Mouse (Mus musculus): ENCODE data around the gene Dgkz.

Dgkz gene

GRCm38 (mm10) chr2:91975581-91976541, at the start of gene Dgkz:
TSS of gene Dgkz (minus strand) at chr2:91975864.
- WGBS, result 2% methylated on average over 79 of the region's 79 CpGs

DNA sequence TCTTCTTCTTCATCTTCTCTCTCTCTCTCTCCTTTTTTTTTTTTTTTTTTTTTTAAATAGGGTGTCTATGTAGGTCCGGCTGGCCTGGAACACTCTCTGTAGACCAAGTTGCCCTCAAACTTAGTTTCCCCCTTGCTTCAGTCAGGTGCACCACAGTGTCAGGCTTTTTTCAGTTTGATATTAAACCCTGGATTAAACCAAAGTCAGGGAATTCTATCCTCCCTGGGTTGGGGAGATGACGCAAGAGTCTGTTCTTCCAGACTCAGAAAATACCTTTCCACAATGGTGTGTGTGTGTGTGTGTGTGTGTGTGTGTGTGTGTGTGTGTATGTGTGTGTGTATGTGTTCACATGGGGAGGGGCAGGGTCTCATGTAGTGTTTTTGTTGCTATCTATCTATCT, 49.5 kb upstream of the Dgkz start:
- 99% methylated on average over 2 of the region's 2 CpGs for WGBS

GRCm38 (mm10) chr2:92024274-92024672, 48.6 kb upstream of the Dgkz start, which contains the start of gene Creb3l1:
TSS of gene Creb3l1 (minus strand) at chr2:92024502.
- under 1% methylated on average over 27 of the region's 27 CpGs for WGBS

DNA sequence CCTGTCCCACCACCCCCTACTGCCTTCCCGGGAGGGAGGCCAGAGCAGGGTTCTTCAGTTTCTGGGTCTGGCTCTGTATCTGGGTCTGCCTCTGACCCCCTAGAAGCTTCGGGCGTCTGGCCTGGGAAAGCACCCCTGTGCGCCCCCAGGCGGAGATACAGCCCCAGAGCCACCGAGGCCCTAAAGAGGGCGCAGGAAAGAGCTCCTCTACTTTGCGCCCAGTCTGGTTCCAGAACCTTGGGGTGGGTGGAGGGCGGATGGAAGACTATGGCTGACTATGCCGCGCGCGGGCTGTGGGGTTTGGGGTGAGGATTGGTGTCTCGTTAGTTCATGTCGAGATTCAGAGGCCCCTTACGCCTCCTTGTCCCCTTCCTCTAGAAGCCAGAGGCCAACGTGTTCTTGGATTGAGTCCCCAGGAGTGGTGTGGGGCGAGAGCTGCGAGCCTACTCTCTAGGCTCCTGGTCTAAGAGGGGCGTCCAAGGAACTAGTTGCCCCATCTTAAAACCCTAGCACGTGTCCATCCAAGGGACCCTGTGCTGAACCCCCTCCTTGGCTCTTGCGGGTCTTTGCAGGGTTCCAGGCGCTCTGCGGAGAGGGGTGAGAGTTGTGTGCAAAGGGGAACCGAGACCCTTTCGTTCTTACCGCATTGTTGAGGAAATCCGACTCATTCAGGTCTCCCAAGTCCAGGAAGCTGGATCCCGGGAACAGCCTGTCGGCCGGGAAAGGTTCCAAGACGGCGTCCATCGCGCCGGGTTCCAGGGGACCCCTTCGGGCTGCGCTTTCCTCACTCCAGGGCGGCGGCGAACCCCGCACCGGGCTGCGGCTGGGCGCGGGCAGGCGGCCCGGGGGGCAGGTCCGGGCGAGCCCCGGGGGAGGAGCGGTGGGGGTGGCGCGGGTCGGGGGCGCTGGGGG, 48.0 kb upstream of the Dgkz start:
- WGBS, result 7% methylated on average over 53 of the region's 56 CpGs

DNA sequence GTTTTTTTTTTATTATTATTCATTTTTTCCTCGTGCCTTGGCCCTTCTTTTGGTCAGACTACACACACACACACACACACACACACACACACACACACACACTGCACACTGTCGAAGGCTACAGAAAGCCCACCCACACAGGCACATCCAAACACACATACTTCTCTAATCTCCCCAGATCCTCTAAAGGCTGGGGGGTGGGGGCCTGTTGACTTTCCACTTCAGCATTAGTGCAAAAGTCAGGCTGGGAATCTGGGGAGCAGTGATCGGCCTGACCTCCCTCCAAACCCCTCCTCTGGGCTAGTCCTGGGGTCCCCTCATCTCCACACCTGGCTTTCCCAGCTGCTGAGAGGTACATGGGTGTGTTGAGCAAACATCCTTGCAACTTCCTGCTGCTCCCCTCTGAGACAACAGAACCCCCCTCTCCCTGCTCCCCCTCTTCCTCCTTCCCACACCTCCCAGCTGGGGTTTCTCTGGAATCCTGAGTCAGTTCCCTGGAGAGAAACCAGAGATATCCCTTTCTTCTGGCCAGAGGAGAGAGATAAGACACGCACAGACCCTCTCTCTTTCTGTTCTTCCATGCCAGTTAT, 45.1 kb upstream of the Dgkz start:
- WGBS, result 55% methylated on average over 4 of the region's 4 CpGs

- 79% methylated on average over 1 of the region's 1 CpGs for WGBS
These were observed 41.8 kb upstream of the Dgkz start for GRCm38 (mm10) chr2:92017440-92017839.

DNA sequence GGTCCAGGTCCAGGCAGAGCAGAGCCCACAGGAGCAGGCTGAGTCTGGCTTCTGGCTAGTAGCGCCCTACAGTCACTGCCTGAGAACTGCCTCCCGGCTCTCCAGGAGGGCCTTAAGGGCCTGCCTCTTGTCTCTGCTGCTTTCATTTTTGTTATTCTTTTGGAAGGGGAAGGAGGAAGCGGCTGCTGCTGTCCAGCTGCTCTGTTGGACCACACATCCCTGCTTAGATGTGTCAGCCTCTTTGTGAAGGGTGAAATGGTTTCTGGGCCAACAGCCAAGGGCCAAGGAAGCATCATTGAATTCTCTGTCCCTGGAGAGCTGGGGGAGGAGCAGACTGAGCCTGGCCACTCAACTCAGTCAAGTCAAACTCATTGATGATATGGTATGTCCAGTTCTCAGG, 41.3 kb upstream of the Dgkz start:
- 65% methylated on average over 3 of the region's 3 CpGs for WGBS

- WGBS, result 98% methylated on average over 5 of the region's 5 CpGs
These were observed 39.2 kb upstream of the Dgkz start for GRCm38 (mm10) chr2:92014891-92015290.

DNA sequence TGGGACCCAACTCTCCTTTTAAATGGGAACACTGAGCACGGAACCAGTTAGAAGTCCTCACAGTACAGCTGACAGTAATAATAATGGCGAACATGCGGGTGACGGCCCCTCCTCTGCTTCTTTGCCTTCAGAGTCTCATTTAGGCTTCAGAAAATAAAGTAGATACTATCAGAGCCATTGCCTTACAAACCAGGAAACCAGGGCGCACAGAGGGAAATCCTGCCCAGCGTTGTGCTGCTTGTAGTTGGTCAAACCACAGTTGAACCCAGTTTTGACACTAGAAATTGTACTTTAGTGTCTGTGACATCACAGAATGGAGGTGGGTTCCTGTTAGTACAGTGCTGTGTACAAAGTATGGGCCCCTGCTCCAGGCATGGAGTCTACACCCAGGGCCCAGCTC, 38.6 kb upstream of the Dgkz start:
- 79% methylated on average over 6 of the region's 6 CpGs for WGBS

- WGBS, result 72% methylated on average over 8 of the region's 8 CpGs
These were observed 37.2 kb upstream of the Dgkz start for GRCm38 (mm10) chr2:92012768-92013445.

DNA sequence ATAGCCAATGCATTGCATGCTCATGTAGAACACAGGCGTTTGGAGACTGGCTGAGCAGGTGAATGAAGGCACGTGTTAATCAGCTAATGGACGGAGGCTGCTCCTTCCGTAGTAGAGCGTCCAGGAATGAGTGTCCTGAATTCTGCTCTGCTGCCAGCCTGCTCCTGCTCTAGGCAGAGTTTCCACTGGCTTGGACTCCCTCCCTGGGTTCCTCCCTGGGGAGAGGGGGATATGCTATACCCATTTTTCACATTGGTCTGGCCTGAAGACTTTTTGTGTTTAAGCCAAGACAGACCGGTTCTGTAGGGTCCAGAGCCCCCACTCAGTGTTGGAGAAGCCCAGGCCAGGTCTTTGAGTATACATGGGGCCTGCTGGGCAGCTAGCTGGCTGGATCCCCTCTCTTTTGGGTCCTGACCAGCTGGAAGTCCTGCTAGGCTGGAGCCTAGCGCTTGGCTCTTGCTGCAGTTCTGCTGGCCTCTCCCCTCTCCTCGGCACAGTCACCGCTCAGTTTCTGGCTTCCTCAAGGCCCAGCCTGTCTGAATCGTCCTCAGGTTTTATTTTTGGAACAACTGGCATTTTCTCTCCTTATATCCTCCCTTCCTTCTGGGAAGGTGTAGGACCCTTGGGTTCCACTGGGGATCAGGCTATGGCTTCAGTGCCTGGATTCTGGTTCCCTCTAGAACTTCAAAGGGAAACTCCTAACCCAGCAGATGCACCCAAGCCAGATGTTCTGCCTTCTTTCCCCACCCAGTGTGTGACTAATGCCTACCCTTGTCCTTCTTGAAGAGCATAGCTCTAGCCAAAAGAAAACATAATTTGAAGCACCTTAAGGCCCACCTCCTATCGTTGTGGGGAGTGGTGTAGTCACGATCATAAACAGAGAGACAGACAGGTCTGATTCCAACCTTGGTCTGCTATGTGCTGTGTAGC, 36.0 kb upstream of the Dgkz start:
- 66% methylated on average over 12 of the region's 12 CpGs for WGBS

DNA sequence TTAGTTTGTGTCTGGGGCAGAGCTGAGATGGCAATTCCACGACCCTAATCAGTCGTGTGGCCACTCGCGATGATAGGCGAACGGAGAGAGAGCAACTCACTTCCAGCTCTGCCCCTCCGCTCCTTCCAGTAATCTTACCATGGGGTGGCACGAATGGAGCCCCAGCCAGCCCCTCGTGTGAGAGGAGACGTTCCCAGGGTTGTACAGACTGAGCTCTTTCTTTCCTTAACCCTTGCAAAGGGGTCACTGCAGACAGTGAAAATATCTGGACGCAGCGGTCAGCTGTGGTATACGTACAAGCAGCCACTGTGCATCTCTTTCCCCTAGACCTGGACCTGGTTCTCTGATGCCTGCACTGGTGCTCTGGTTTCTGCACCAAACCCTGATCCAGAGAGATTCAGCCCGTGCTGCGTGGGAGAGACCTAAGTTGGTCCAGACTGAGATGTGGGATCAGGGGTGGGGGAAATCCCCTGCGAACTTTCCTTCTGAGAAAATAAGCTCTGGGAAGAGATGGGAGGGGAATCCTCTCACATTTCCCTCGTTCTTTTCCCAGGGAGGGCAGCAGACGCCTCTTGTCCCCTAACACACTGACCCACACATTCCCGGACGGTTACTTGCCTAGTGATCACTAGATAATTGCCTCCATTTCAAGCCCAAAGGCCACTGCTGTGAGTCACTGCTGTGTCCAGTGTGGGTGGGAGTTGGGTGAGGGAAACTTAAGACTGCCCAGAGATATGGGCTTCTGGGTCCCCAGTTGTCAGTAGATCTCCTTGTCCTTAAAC, 33.1 kb upstream of the Dgkz start:
- 1% methylated on average over 20 of the region's 20 CpGs for WGBS

DNA sequence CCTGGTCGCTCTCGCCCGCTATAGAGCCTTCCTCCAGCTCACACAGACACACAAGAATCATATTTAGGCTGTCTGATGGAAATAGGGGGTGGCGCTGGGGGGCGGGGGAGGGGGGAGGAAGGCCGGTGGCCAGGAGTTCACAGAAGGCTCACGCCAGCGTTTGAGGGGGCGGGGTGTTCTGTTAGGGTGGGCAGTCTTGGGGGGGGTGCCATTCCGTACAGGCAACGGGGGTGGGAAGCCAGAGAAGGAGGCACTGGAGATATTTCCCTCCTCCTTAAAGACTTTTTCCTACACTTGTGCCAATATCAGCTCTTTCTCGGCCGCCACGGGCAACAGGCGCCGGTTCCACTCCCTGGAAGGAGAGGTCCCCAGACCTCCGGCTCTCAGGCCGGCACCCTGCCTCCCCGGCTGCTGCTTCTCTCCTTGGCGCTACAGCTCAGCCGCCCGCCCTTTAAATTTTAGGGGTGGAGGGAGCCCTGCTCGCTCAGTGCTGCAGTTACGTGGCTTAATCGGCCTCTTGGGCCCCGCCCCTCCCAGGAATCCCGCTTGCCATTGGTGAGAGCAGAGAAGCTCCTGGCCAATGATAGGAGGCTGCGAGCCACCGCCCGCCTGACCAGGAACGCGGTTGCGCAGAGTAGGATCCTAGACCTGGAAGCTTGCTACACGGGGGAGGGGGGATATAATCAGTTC, 32.4 kb upstream of the Dgkz start:
- under 1% methylated on average over 34 of the region's 34 CpGs for WGBS

- 2% methylated on average over 28 of the region's 28 CpGs for WGBS
These were observed 31.6 kb upstream of the Dgkz start for GRCm38 (mm10) chr2:92006983-92007921.

- WGBS, result 69% methylated on average over 6 of the region's 6 CpGs
These were observed 30.8 kb upstream of the Dgkz start for GRCm38 (mm10) chr2:92006491-92006890.

DNA sequence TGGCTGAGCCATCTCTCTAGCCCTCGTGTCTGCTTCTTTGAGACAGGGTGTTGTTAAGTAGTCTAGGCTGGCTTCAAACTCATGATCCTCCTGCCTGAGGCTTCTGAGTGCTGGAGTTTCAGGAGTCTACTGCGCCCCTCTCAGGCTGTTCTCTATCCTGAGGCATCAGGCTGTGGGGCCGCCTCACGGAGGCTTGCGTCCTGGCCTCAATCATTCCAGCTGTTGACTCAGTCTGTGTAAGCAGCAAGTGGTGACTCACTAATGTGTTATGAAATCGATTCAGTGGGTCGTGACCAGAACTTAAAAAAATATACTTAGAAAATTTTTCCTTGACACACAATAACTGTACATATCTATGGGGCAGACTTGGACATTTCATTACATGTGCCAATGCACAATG, 29.0 kb upstream of the Dgkz start:
- WGBS, result 81% methylated on average over 7 of the region's 7 CpGs

GRCm38 (mm10) chr2:91997905-91998608, 22.4 kb upstream of the Dgkz start:
- 71% methylated on average over 16 of the region's 16 CpGs for WGBS

All from cerebral cortex, adult 2 months (tissue).